Mouse (Mus musculus) CD8-positive naive resting alpha-beta T cell, adult 57 days (primary cell): ENCODE results near the gene Arhgef40. TPM values are rescaled to one million over a fixed set of nuclear protein-coding genes. Genes with fewer than 3 reads are reported as not detected.

Source experiments
- total RNA-seq: library from RNA; stranded (reverse); gene quantifications from one replicate; pipeline ENCODE4 v1.2.4, GENCODE M21; 2023

The Arhgef40 gene
- 2.2 TPM for total RNA-seq

DNA sequence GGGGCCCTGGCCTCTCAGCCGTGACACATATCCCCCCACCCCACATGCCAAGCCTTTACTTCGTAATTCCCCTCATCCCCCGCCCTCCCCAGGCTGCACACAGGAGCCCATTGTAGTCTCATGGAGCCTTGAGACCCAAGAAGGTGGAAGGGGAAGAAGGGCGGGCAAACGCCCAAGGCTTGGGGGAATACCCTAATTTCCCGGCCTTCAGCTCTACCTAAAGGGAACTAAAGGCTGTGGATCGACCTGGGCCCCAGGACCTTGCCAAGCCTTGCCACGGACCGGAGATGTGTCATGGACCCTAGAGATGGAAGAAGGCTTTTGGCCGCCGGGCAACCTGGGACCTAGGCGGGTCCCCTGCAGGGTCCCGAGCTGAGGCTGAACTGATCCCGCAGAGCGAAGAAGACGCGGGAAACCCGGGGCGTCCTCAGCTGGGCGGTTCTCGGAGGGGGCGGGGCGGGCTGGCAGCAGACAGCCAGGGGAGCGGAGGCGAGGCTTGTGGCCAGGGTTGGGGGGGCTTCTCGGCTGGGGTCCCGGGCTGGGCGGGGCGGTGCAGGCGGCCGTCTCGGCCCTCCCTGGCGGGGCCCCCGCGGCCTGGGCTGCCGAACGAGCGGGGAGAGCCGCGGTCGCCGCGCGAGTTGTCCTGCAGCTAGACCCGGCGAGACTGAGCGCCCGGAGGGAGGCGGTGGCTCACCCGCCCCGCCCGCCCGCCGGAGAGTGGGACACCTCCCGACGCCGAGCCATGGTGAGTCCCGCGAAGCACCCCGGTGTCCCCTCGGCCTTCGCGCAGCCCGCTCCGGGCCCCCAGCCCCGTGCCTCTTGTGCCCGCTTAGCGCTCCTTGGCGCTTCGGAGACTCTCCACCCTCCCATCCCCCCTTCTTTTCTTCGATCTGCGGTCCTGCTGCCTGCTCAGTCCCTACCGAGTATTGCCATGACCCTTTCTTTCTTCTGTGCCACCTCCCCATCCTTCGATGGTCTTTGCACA is at the start of gene Arhgef40:
TSS of gene Arhgef40 (plus strand) at position 473 of the 985 bp plus-strand sequence.

GRCm38 (mm10) chr14:52015445-52016100 is 31.1 kb downstream of the Arhgef40 start, which contains the start of gene Tmem253:
Gene Tmem253, plus strand, starts transcription at chr14:52015658.

DNA sequence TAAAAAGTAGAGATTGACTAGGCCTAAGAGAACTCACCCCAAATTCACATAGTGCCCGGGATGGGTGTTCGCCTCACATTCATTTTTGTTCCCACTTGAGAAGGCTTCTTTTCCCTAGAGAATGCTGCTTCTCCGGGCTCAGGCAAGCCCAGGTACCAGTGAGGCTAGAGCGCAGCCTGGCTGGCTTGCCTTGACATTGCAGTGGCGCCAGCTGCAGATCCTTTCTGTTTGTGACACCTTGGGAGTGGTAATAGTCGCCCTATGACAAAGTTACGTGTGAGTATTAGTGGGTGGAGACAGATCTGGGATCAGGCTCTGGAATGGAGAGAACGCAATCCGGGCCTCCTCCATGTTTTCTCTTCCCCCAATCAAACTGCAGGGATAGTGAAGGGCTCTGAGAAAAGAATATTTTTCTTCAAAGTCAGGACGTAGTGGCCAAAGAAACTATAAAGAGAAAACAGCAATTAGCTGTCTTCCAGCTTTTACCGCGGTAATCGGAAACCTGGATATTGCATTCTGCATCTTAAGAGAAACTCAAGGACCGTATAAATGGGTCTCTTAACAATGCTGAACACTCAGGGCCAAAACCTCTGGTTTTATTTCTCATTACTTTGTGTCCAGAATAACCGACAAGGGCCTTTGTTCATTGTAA is 36.1 kb downstream of the Arhgef40 start, which contains the start of gene Zfp219:
TSS of gene Zfp219 (minus strand) at position 248 of the 652 bp plus-strand sequence.

GRCm38 (mm10) chr14:52042359-52042758 is 57.8 kb downstream of the Arhgef40 start, which contains the start of gene Olfr221:
Gene Olfr221, minus strand, starts transcription at chr14:52042459.

Other genes with a start within 250 kb of the Arhgef40 start
- not detected for gene Ang4, start 211.1 kb upstream of the Arhgef40 start, total RNA-seq
- gene AY358078, start 184.7 kb upstream of the Arhgef40 start, total RNA-seq: not detected
- gene Ear6, start 131.0 kb upstream of the Arhgef40 start, total RNA-seq: not detected
- 66.8 TPM for gene Mettl17, start 99.9 kb upstream of the Arhgef40 start, total RNA-seq
- gene Slc39a2, start 91.8 kb upstream of the Arhgef40 start, total RNA-seq: 0.89 TPM
- 16.6 TPM for gene Ndrg2, start 70.6 kb upstream of the Arhgef40 start, total RNA-seq
- gene Tppp2, start 66.3 kb upstream of the Arhgef40 start, total RNA-seq: not detected
- gene Rnase13, start 61.9 kb upstream of the Arhgef40 start, total RNA-seq: not detected
- not detected for gene Tmem253, start 30.9 kb downstream of the Arhgef40 start, total RNA-seq
- 7.8 TPM for gene Zfp219, start 36.0 kb downstream of the Arhgef40 start, total RNA-seq
- not detected for gene Olfr221, start 57.7 kb downstream of the Arhgef40 start, total RNA-seq
- gene Hnrnpc, start 119.3 kb downstream of the Arhgef40 start, total RNA-seq: 439 TPM
- gene Rpgrip1, start 126.0 kb downstream of the Arhgef40 start, total RNA-seq: 23.2 TPM
- 63.9 TPM for gene Supt16, start 212.7 kb downstream of the Arhgef40 start, total RNA-seq